In genomic region chr11:72349652-72350051, GRCm38 (mm10) we compare ENCODE assay signal across 17 mouse cellular contexts. TPM values are rescaled to one million over a fixed set of nuclear protein-coding genes. Genes with fewer than 3 reads are reported as not detected.
DNase-seq lines count a peak whose midpoint lies in the region; ATAC-seq and TF ChIP-seq lines count a peak whose summit lies in the region.
"Had no signal": no experiment of that assay in that cellular context is flagged by ENCODE, and none has a peak within 500 bp of the region (broad histone marks: within the 10 kb centered on the region; RNA-seq: fewer than 3 reads in every experiment).

No protein-coding gene starts in this region.

- no peaks in the 10 kb centered on the region for H3K9me3 ChIP-seq in intestine, embryonic 15.5 days
- no peaks in the 10 kb centered on the region for H3K9me3 ChIP-seq in intestine, postnatal 0 days (ENCODE audit: control insufficient read depth)
- no peaks in the 10 kb centered on the region for H3K9me3 ChIP-seq in lung, embryonic 16.5 days (ENCODE audit: control insufficient read depth, low read length)
- H3K9me3 ChIP-seq: embryonic facial prominence, embryonic 13.5 days; forebrain, embryonic 12.5 days; heart, embryonic 13.5 days; hindbrain, embryonic 12.5 days had no signal

- TF ChIP-seq CTCF in intestine, postnatal 0 days (IDR thresholded peaks at IDR 0.05; ENCODE audit: low read depth): no peak

- 19% methylated on average over 4 of the region's 4 CpGs for WGBS in intestine, embryonic 15.5 days
- 16% methylated on average over 4 of the region's 4 CpGs for WGBS in intestine, postnatal 0 days
- WGBS in lung, embryonic 16.5 days: 35% methylated on average over 4 of the region's 4 CpGs

- peaks cover 7% of the 10 kb centered on the region for H3K4me1 ChIP-seq in intestine, embryonic 15.5 days (replicated peaks)
- no peaks in the 10 kb centered on the region for H3K4me1 ChIP-seq in intestine, postnatal 0 days (replicated peaks; ENCODE audit: control insufficient read depth, insufficient read depth, low read length)
- H3K4me1 ChIP-seq in lung, embryonic 16.5 days (replicated peaks; ENCODE audit: control insufficient read depth, insufficient read depth, low read length): peaks cover 11% of the 10 kb centered on the region
- H3K4me1 ChIP-seq: forebrain, embryonic 12.5 days; heart, embryonic 13.5 days; hindbrain, embryonic 12.5 days had no signal

- H3K4me2 ChIP-seq in intestine, embryonic 15.5 days (replicated peaks): no peak overlapping the region
- no peak overlapping the region for H3K4me2 ChIP-seq in intestine, postnatal 0 days (replicated peaks; ENCODE audit: low read depth)
- H3K4me2 ChIP-seq in lung, embryonic 16.5 days (ENCODE audit: low read depth, low read length): no peak overlapping the region
- H3K4me2 ChIP-seq: embryonic facial prominence, embryonic 13.5 days; forebrain, embryonic 12.5 days; heart, embryonic 13.5 days; hindbrain, embryonic 12.5 days had no signal

- no peaks in the 10 kb centered on the region for H3K27me3 ChIP-seq in intestine, embryonic 15.5 days (replicated peaks)
- H3K27me3 ChIP-seq in intestine, postnatal 0 days (replicated peaks; ENCODE audit: control insufficient read depth, insufficient read depth, low read length): no peaks in the 10 kb centered on the region
- no peaks in the 10 kb centered on the region for H3K27me3 ChIP-seq in lung, embryonic 16.5 days (ENCODE audit: control insufficient read depth, insufficient read depth, low read depth, low read length)
- H3K27me3 ChIP-seq: embryonic facial prominence, embryonic 13.5 days; forebrain, embryonic 12.5 days; heart, embryonic 13.5 days; hindbrain, embryonic 12.5 days; Patski had no signal

- no peak overlapping the region for H3K27ac ChIP-seq in intestine, embryonic 15.5 days
- no peak overlapping the region for H3K27ac ChIP-seq in intestine, postnatal 0 days (ENCODE audit: low read depth, low read length)
- peak overlapping the region; percentile 76 for H3K27ac ChIP-seq in lung, embryonic 16.5 days (ENCODE audit: low read length)
- H3K27ac ChIP-seq: embryonic facial prominence, embryonic 13.5 days; forebrain, embryonic 12.5 days; heart, embryonic 13.5 days; hindbrain, embryonic 12.5 days had no signal

- H3K9ac ChIP-seq in intestine, embryonic 15.5 days: no peak overlapping the region
- no peak overlapping the region for H3K9ac ChIP-seq in intestine, postnatal 0 days (ENCODE audit: low read depth, low read length)
- H3K9ac ChIP-seq in lung, embryonic 16.5 days (ENCODE audit: low read length): no peak overlapping the region
- H3K9ac ChIP-seq: embryonic facial prominence, embryonic 13.5 days; forebrain, embryonic 12.5 days; heart, embryonic 13.5 days; hindbrain, embryonic 12.5 days had no signal

- H3K36me3 ChIP-seq in intestine, embryonic 15.5 days: no peaks in the 10 kb centered on the region
- no peaks in the 10 kb centered on the region for H3K36me3 ChIP-seq in intestine, postnatal 0 days (ENCODE audit: control insufficient read depth, insufficient read depth)
- H3K36me3 ChIP-seq in lung, embryonic 16.5 days (ENCODE audit: control insufficient read depth, insufficient read depth, low read length): no peaks in the 10 kb centered on the region
- H3K36me3 ChIP-seq: embryonic facial prominence, embryonic 13.5 days; forebrain, embryonic 12.5 days; heart, embryonic 13.5 days; hindbrain, embryonic 12.5 days had no signal

- peak; percentile 74; the same call in 1 of the 2 replicates for ATAC-seq in intestine, embryonic 15.5 days
- ATAC-seq in intestine, postnatal 0 days: no peak
- peak; percentile 48; the same call in 1 of the 2 replicates for ATAC-seq in lung, embryonic 16.5 days (ENCODE audit: low read depth)
- ATAC-seq: activated CD4-positive, CD25-positive, alpha-beta regulatory T cell, adult 4 months; forebrain, embryonic 16.5 days; Patski had no signal

- peak; percentile 47 to 51 for DNase-seq in kidney, postnatal 36 days
- DNase-seq in kidney, adult 18-20 months: no peak
- DNase-seq in lung, postnatal 36 days: no peak
- peak; percentile 74 for DNase-seq in yolk sac, embryonic 10.5 days (ENCODE audit: low spot score)
- DNase-seq: adrenal gland, postnatal 14 days; heart, postnatal 4 days had no signal

- no peak overlapping the region for H3K4me3 ChIP-seq in intestine, embryonic 15.5 days (replicated peaks)
- no peak overlapping the region for H3K4me3 ChIP-seq in intestine, postnatal 0 days (ENCODE audit: low read depth, low read length)
- H3K4me3 ChIP-seq in lung, embryonic 16.5 days (ENCODE audit: low read length): no peak overlapping the region
- H3K4me3 ChIP-seq: embryonic facial prominence, embryonic 13.5 days; forebrain, embryonic 12.5 days; heart, embryonic 13.5 days; hindbrain, embryonic 12.5 days had no signal

RNA-seq across cellular contexts. Expression of gene Tekt1, which starts 12.6 kb away (rescaled TPM):
- 0.19 and 0.33 TPM in 2 replicates for polyA plus RNA-seq in intestine, embryonic 15.5 days (2015; fragmentation: Nextera tagmentation; extraction: Ambion mirVana)
- polyA plus RNA-seq in intestine, postnatal 0 days (2015; fragmentation: Nextera tagmentation; extraction: Ambion mirVana): 0.08 TPM in 1 of 2 replicates, not detected in the other
- 17.8 and 22.4 TPM in 2 replicates for polyA plus RNA-seq in lung, embryonic 16.5 days (2015; fragmentation: Nextera tagmentation; extraction: Ambion mirVana)
- polyA plus RNA-seq: activated CD4-positive, CD25-positive, alpha-beta regulatory T cell, adult 4 months; Patski had no signal

RNA-seq across cellular contexts. Expression of gene Fbxo39, which starts 35.4 kb away (rescaled TPM):
- polyA plus RNA-seq in intestine, embryonic 15.5 days (2015; fragmentation: Nextera tagmentation; extraction: Ambion mirVana): not detected in 2 replicates
- polyA plus RNA-seq in intestine, postnatal 0 days (2015; fragmentation: Nextera tagmentation; extraction: Ambion mirVana): not detected in 2 replicates
- not detected in 2 replicates for polyA plus RNA-seq in lung, embryonic 16.5 days (2015; fragmentation: Nextera tagmentation; extraction: Ambion mirVana)
- polyA plus RNA-seq: embryonic facial prominence, embryonic 13.5 days; forebrain, embryonic 12.5 days; forebrain, embryonic 16.5 days; heart, embryonic 13.5 days; heart, postnatal 0 days; hindbrain, embryonic 12.5 days; Patski had no signal

RNA-seq across cellular contexts. Expression of gene Xaf1, which starts 48.2 kb away (rescaled TPM):
- polyA plus RNA-seq in intestine, embryonic 15.5 days (2015; fragmentation: Nextera tagmentation; extraction: Ambion mirVana): 4.7 and 4.9 TPM in 2 replicates
- 56.1 and 59.9 TPM in 2 replicates for polyA plus RNA-seq in intestine, postnatal 0 days (2015; fragmentation: Nextera tagmentation; extraction: Ambion mirVana)
- polyA plus RNA-seq in lung, embryonic 16.5 days (2015; fragmentation: Nextera tagmentation; extraction: Ambion mirVana): 7.3 and 7.4 TPM in 2 replicates

Comparison
In these comparisons a context has a peak if more than half of its experiments do, and no peak if none do; other contexts are left out.
1. DNase-seq: peak in kidney, postnatal 36 days (2 of 2) and yolk sac, embryonic 10.5 days (single experiment); none in kidney, adult 18-20 months (single experiment) and lung, postnatal 36 days (single experiment).
2. RNA of gene Tekt1, which starts 12.6 kb away (polyA plus RNA-seq): 17.8 to 22.4 TPM in lung, embryonic 16.5 days; 0.19 to 0.33 TPM in intestine, embryonic 15.5 days and 0.08 TPM in intestine, postnatal 0 days; every median in the first group is over 10 times any median in the second.